Comparison of ENCODE assay signal across 8 mouse cellular contexts in genomic region chr2:163152340-163153033, GRCm38 (mm10). TPM values are rescaled to one million over a fixed set of nuclear protein-coding genes. Genes with fewer than 3 reads are reported as not detected.
A peak's percentile ranks its signal among the peaks of the same experiment; 100 is the strongest.
DNase-seq lines count a peak whose midpoint lies in the region.

No protein-coding gene starts in this region.

- DNase-seq in cerebellum, adult 18-20 months, result peak; percentile 3 to 14
- no peak for DNase-seq in cerebellum, adult 11-12 months
- peak; percentile 49 to 82 for DNase-seq in cerebellum, postnatal 4 days (ENCODE audit: low spot score in 2 of 2)
- DNase-seq in gastrocnemius, postnatal 4 days (ENCODE audit: low spot score in 2 of 2), result peak; percentile 35 to 54
- peak; percentile 89 to 96 for DNase-seq in left cerebral cortex, postnatal 25 days (ENCODE audit: low spot score in 2 of 2)
- DNase-seq in right cerebral cortex, postnatal 10 days (ENCODE audit: low spot score in 2 of 2), result peak; percentile 94 to 96
- no peak for DNase-seq in heart, adult 18-20 months
- no peak for DNase-seq in adipocyte (ENCODE audit: low spot score)

- intact Hi-C loops in left cerebral cortex, postnatal 25 days (cut with DNase I), result no loop called here

RNA-seq across cellular contexts. Expression of gene Tox2, which starts 50.4 kb away (rescaled TPM):
- total RNA-seq in gastrocnemius, postnatal 4 days (2021), result 1 to 10 TPM; 1.5 to 1.9 TPM
- 10 to 100 TPM; 24.6 to 27.5 TPM for total RNA-seq in left cerebral cortex, postnatal 25 days (2021)
- 1 to 10 TPM; 1.1 to 1.2 TPM for total RNA-seq in heart, adult 18-20 months (2021)

Comparison
In these comparisons a context has a peak if more than half of its experiments do, and no peak if none do; other contexts are left out.
1. DNase-seq: peak in cerebellum, adult 18-20 months (2 of 2), cerebellum, postnatal 4 days (2 of 2), gastrocnemius, postnatal 4 days (2 of 2), left cerebral cortex, postnatal 25 days (2 of 2) and right cerebral cortex, postnatal 10 days (2 of 2); none in cerebellum, adult 11-12 months (single experiment), heart, adult 18-20 months (0 of 2) and adipocyte (single experiment).
2. RNA of gene Tox2, which starts 50.4 kb away (total RNA-seq): 24.6 to 27.5 TPM in left cerebral cortex, postnatal 25 days; 1.5 to 1.9 TPM in gastrocnemius, postnatal 4 days and 1.1 to 1.2 TPM in heart, adult 18-20 months; every median in the first group is over 4 times any median in the second.